Mouse (Mus musculus) left cerebral cortex, postnatal 4 days (tissue): ENCODE measurements around the gene Gm17409. TPM values are rescaled to one million over a fixed set of nuclear protein-coding genes. Genes with fewer than 3 reads are reported as not detected.

Experiments used
- DNase-seq: peaks from one replicate; pipeline ENCODE4 v3.0.0-alpha.2; 2022
- intact Hi-C: fragments of 180-260 bp; cut with DNase I; formaldehyde crosslinking; loops from one replicate; pipeline ENCODE4 v1.15.1; 2025
- total RNA-seq, 2 experiments: library from RNA; stranded (reverse); gene quantifications; 2 replicates each; pipeline ENCODE4 v1.2.3; 2021

Gm17409 gene
- not detected for total RNA-seq

DNA sequence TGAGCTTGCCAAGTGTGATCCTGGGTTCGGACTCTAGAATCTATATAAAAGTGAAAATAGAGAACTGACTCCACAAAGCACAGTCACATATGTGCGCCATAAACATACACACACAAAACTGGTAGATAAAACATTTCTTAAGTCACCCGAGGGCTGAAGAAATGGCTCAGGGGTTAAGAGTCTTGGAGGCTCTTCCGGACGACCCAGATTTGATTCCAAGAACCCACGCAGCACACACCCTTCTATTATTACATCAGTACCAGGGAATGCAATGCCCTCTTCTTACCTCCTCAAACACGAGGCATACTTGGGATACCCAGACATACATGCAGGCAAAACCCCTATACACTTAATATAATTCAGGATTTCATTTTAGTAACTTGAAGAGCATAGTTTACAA is at the start of gene Gm17409:
Gm17409 (plus strand) TSS at position 301 of the 400 bp plus-strand sequence.
- DNase-seq = no peak
- intact Hi-C loops = no loop called here

DNA sequence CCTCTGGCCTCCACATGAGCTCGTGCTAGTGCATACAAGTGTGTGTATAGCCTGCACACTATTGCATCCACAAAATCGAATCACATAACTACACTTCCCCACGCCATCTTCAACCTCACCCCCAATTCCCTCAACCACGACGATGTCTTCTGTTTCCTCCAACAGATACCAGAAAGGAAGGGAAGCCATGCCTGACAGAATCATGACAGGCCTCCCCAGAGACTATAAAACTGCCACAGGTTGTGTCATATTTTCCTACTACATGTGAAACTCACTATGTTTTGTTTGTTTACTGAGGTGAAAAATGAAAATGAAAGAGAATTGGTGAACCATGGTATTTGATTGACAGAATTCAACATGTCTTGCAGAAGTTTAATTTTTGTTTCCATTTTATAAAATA is 46.6 kb upstream of the Gm17409 start:
- intact Hi-C loops = no loop called here
- no peak for DNase-seq

DNA sequence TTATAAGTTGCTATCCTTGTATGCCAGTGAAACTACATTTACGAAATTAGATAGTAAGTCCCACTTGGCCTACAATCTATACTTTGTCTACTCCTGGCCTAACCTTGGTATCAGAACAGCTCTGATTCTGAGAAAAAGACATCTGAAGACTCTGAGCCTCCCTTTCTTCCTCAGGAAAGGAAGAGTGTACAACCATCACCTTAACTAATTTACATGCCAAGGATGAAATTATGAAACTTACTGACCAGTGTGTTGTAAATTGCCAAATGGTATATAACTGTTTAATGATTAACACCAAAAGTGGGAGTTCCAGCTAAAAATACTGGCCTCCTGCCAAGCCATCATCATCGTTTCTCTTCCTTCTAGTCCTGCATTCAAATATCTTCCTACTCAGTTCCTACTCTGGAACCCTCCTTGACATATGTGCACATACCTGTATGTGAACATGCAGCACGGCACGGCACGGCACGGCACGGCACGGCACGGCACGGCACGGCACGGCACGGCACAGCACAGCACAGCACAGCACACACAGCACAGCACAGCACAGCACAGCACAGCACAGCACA is 44.4 kb upstream of the Gm17409 start:
- DNase-seq = no peak
- intact Hi-C loops = no loop called here

DNA sequence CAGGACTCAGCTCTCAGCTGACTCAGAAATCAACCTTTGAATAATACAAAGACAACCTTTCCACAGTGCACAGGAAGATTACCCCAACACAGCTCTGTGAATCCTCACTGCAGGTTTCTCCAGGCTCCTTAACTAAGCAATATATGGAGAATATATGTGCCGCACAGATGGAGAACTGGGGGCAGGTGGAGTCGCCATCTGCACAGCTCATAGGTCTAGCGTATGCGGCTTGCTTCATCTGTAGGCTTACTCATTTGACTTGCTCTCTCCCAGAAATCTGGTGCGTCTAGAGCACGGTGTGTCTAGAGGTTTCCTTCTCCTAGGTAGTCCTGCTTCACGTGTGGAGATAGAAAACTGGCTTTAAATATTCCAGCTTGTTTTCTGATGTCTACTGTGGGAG is 37.7 kb upstream of the Gm17409 start:
- DNase-seq = no peak
- intact Hi-C loops = no loop called here

DNA sequence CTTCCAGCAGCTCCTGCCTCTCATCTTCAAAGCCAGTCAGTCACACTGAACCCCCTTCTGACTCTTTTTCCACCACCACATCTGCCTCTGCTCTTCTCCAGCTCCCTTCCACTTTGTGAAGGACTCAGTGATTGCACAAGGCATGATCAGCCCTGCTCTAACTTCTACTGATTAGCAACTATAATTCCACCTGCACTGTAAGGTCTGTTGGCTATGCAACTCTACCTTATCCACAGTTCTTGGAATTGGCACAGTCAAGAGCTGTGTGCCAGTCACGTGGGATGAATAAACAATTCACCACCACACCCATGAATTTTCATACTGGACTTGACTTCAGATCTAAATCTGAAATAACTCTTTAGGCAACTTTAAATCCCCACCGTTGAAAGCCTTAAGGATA is 36.6 kb upstream of the Gm17409 start:
- DNase-seq = no peak
- intact Hi-C loops = no loop called here

DNA sequence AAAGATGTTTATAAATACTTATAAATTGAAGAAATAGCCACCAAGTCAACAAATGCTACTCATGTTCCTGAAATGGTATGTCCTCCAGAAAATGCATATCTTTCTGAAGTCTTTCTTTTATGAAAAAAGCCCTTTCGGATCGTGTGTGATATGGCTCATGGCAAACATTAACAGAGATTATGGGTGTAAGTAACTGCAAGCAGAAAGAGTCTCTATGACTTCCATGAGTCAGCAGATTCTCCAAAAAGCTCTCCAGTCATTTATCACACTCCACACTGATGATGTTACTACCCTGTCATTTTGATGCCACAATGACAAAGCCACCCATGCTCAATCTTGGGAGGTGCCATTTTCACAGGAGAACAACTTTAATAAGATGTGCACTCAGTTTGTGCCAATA is 35.5 kb upstream of the Gm17409 start:
- intact Hi-C loops = no loop called here
- no peak for DNase-seq

DNA sequence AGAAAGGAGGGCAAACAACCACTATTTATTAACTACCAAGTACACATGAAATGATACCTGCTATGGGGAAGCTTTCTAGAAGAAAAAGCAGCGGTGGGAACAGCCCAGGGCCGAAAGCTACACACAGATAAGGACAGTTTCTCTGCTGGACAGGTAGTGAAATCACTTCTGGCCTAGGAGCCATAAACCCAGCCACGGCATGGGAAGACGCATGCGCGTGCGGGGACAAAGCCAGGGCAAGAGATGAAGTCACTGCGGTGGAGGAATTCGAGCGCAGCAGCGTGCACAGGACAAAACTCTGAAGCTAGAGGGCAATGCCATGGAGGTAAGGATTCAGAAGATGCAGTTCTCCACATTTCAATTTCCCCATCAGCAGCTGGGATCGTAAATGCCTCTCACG is 34.4 kb upstream of the Gm17409 start:
- DNase-seq = no peak
- intact Hi-C loops = no loop called here

DNA sequence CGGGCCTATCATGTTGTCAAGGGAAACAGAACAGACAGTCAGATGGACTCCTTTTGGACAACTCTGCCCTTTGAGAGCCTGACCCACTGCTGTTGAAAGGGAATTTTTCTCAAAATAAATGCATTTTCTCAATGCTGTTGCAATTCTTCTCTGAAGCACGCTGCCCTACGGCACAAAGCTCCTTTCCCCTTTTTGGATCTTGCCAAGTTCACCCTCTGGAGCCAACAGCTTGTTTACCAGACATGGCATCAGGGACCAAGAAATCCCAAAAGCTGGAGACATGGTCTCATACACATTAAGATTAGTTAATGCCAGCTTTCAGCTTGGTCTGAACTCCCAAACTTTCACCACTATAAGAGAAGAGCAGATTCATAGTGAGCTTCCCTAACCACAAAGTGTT is 33.0 kb upstream of the Gm17409 start:
- intact Hi-C loops = no loop called here
- no peak for DNase-seq

DNA sequence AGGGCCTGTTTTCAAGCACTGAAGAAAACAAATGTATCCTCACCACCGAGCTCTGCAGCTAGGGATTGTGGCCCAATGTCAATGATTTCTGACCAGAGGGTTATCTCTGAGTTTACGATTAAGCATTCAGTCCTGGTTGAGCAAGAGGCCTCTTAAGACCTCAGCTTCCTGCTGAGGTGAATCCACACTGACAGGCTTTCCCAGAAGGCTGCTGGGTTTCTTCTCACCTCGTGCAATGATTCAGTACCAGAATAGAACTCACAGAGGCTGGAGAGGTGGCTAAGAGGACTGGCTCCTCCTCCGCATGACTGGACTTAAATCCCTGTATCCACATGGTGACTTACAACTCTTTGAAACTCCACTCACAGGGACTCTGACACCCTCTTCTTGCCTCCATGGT is 26.8 kb upstream of the Gm17409 start:
- intact Hi-C loops = no loop called here
- no peak for DNase-seq

DNA sequence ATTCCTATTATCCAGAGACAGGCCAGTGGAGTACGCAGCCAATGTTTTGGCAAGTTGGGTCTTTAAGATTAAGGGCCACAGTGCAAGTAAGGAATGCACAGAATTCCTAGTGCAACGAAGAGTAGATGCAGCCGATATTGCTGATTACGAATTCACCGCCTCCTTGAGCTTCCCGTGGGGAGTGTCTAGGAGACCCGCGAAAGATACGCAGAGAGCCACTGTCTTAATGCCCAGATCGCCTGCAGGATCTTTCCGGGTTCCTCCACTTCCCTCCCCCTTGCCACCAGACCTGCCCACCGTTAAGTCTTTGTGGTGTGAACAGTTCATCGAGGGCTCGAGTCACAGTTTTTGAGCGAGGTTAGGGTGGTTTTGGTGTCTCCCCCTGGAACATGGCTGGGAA is 22.9 kb upstream of the Gm17409 start:
- no peak for DNase-seq
- intact Hi-C loops = no loop called here

DNA sequence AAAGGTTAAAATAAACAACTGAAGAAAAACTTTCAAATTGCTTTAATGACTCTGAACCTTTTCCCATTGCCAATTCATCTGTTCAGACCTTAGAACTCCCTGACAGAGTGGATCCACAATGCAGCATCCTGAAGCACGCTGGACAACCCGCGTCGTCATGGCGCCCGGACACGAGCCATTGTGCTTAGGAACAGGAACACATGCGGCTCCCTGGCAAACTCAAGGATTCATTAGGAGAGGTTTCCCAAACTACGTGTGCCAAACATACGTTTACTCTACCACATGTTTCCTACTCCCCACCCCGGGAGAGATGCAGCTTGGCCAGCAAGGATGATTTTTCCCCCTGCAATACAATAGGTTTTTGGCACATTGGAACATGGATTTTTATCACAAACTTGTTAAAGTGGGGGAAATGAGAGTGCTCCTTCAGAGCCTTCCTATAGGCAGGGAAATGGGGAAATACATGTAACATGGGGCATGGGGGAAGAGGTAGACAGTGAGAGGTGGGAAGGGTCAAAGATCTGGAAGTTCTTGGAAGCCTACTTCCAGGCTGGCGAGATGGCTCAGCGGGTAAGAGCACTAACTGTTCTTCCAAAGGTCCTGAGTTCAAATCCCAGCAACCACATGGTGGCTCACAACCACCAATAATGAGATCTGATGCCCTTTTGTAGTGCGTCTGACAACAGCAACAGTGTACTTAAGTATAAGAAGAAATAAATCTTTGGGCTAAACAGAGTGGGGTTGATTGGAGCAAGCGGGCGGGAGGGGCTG is 15.6 kb upstream of the Gm17409 start:
- peak; percentile 45 for DNase-seq
- intact Hi-C loops = loop anchor here (10.0 kb wide), 1 partner anchor 429 kb away; no protein-coding TSS in a partner anchor

DNA sequence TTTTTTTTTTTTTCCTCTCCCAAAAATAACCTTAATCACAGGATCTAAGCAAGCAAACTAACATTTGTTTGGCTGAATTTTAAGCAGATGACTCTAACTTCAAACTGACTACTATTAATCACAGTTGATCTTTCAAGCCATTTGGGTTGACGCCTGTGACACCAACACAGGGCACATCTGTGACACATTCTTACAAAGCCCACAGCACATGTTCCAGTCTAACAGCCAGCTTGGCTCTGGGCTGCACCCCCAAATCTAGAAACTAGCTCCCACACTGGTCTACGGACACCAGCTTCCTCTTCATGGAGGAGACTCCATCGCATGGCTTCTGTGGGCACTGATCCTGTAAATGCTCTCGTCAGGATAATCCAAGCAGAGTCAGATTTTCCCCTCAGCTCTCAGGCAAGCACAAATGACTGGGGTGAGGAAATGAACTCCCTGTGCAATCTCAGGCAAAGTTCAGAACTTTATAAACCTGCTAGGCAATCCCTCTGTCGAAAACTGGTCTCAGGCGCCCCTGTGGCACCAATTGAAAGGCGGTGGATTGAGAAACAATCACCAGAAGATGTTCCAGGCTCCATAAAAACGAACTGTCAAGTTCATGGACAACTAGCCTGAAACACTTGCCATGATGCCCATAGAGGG is 13.0 kb upstream of the Gm17409 start:
- no peak for DNase-seq
- intact Hi-C loops = loop anchor here (10.0 kb wide), 1 partner anchor 432 kb away; no protein-coding TSS in a partner anchor

DNA sequence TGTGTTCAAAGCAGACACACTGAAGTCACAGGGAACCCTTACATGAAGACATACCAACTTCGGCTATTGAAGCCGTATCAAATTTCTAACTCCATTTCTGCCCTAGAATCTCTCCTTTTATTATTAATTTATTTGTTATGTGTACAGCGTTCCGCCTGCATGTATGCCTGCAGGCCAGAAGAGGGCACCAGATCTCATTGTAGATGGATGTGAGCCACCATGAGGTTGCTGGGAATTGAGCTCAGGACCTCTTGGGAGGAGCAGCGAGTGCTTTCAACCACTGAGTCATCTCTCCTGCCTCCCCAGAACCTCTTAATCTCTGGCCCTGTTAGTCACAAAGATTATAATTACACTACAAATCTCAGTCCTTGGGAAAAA is 12.4 kb upstream of the Gm17409 start:
- DNase-seq = no peak
- intact Hi-C loops = loop anchor here (10.0 kb wide), 1 partner anchor 433 kb away; no protein-coding TSS in a partner anchor

DNA sequence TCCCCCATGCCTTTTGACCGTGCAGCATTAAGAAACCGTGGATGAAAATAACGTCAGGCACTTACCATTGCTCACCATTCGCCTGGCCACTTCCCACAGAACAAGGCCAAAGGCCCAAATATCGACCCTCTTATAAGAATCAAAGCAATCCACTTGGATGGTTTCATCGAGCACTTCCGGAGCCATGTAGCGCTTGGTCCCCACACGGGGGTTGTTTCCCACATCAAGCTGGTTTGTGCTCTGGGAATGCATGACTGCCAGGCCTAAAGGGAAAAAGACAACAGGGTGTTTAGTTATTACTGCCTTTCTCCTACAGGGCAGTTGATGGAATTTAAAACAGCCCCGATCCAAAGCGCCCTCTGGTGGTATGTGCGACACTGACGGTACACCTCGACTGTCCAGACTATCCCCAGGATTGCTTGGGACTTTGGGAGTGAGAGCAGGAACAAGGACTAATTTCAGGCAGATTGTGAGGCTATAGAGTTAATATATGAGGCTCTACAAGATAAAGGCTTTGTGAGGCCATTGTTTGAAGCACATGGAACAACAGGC is 11.0 kb upstream of the Gm17409 start:
- DNase-seq = peak; percentile 65
- intact Hi-C loops = loop anchor here (10.0 kb wide), 1 partner anchor 434 kb away; no protein-coding TSS in a partner anchor

DNA sequence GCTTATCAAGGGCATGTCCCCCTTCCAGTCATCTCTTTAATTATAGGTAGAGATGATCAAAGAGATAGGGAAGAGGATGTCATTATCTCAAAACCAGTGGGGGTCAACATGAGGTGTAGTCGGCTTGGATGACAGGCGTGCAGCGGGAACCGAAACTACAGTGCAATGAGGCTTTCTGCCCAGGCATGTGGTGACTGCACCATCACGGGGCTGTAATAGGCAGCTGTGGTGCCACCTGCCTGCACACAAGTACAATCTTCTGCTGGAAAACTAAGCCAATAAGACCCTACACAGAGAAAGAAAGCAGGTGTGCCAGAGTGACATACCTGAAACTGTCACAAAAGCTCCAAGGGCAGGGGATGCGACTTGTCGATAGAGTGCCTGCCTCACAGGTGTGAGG is 374 bp downstream of the Gm17409 start:
- DNase-seq = no peak
- intact Hi-C loops = no loop called here

DNA sequence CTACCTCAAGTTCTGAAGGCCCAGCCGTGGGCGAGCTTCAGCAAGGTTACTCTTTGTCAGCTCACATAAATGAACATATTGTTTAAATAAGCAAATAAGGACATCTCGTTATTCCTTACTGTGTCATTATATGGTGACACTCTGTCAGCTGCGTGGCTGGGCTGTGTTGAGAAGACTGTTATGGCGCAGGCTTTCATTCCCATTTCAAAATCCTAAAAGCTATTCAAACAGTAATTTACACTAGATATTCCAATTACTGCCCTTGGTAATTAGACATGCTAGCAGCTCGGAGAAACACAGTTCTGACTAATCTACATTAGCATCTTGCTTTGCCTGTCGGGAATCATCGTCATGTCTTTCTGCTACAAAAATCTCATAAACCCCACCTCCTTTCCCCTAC is 5.7 kb downstream of the Gm17409 start:
- intact Hi-C loops = no loop called here
- DNase-seq = no peak

DNA sequence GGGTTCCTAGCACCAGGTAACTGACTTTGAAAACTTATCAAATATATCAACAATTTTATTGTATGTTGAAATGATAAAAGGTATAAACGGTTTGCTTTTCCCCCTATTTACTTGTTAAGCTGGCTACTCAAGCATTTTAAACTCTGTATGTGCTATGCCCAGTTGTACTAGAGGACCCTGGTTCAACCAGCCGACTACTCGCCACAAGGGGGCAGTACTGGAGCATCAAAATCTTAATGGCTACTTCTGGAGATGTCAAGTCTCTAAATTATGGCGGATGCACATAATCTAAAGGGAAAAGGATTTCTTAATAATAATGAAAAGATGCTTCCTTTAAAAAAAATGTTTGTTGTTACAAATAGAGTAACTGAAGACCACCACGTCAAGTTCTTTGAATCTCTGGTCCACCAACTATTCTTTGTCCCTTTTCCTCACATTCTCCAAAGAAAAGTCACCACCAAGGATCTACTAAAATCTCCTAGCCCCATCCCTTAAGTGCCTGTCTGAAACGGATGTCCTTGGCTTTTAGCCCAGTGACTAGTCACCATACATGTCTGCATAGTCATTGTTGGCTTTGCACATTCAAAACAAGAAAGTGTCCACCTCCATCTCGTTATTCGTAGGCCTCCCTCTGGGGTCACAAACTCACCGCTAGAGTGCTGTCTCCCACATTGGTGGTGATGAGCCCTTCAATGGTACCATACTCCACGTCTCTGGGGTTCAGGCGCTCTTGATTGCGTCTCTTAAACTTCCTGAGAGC is 7.2 kb downstream of the Gm17409 start:
- intact Hi-C loops = loop anchor here (2.0 kb wide), 2 partner anchors 90 to 188 kb away; partner anchors contain the start of genes Acvr1 and Upp2
- peak; percentile 87 for DNase-seq

DNA sequence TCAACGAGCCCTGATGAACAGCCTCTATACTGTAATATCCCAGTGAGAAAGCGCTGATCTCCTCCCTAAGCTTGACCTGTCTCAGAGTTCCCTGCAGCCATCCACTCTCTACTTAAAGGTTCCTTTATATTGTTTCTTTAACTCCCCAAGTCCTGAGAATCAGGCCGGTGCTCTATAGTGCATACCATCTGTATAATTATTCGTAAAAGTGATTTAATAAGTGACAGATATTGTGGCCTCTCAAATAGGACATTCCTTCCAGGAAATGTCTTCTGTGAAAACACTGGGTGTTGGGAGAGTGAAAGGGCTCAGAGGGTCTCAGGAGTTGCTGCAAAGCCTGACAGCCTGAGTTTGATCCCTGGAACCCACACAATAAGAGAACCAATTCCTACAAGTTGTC is 8.2 kb downstream of the Gm17409 start:
- no peak for DNase-seq
- intact Hi-C loops = no loop called here

DNA sequence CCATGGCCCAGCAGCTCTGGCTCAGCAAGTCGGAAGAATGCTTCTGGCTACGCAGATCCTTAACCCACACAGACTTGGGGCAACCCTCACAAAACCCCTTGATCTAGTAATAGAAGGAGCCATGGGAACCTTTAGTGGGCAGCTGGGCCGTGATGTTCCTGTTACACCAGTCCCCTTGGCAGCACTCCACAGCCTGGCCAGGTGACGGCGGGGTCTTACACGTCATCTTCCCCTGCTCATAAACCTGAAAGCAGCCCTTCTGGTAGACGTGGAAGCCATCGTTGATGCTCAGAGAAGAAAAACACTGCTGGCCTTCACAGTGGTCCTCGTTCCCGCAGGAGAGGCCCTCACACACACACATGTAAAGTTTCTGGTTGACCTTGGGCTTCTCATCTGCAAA is 9.6 kb downstream of the Gm17409 start:
- intact Hi-C loops = no loop called here
- no peak for DNase-seq

DNA sequence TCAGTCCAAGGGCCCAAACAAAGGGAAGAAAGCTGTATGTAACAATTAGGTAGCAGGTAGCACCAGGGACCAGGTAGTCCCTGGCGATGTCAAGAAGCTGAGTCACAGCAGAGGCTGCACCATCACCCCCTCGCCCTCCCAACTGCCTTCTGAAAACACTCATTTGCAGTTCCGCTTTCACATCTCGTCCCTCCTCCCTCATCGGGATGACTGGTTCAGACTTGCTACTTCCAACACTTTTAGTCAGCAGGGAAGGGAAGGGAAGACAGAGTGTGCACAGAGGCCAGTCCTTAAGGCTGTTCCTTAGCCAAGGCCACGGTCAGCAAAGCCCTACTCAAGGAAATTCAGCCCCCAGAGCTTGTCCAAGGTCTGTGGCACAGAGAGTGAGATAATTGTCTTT is 10.8 kb downstream of the Gm17409 start:
- intact Hi-C loops = no loop called here
- DNase-seq = no peak
